Mouse (Mus musculus): ENCODE measurements at regions not wholly inside any gene's neighbourhood (a gene's known extent, or its start where the extent isn't known, plus 50 kb on each side); places are given as distances from the start of the nearest gene placed in this dataset.

DNA sequence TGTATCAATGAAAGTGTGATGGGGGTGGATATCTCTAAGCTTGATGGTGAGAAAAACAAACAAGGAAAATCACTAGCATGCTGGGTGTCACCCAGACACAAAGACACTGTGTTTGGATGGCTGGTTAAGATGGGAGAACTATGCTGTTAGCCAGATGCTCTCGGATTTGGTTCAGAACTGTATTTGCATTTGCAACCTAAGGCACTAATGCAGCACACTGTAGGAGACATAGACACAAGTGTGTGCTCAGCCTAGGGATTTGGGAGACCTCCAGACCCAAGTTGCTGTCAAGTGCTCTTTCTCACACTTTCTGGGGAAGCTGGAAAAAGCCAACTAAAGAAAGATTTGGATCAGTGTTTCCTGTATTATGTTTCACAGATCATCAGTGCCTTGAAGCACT lies 173.1 kb upstream of the Prkcq start:
- TF ChIP-seq POLR2A (IDR thresholded peaks at IDR 0.05; ENCODE audit: insufficient read depth, low read depth, low read length) (no peak), CTCF (IDR thresholded peaks at IDR 0.05; ENCODE audit: insufficient read depth, low read depth, low read length) (no peak)
